Mouse (Mus musculus) bone marrow, adult 2 months (tissue): ENCODE results near the gene Tmem216. TPM values are rescaled to one million over a fixed set of nuclear protein-coding genes. Genes with fewer than 3 reads are reported as not detected.
A peak's percentile ranks its signal among the peaks of the same experiment; 100 is the strongest.

Experiments
- H3K27ac ChIP-seq: fragments of 200-500 bp; 2 replicates; pipeline ENCODE4 v1.5.1; 2012; ENCODE audit warnings: low read depth, mild to moderate bottlenecking, control low read depth, inconsistent platforms, low read length; ENCODE audit not compliant: control insufficient read depth, poor library complexity, insufficient read depth
- H3K4me1 ChIP-seq: fragments of 200-500 bp; 2 replicates; pipeline ENCODE4 v1.6.1; 2011; ENCODE audit warnings: low read length; ENCODE audit not compliant: control insufficient read depth, insufficient read depth
- H3K4me3 ChIP-seq: fragments of 200-500 bp; replicated peaks from 2 replicates; pipeline ENCODE3; 2011; ENCODE audit warnings: mild to moderate bottlenecking, low read depth, low read length, control low read depth; ENCODE audit not compliant: control insufficient read depth
- CTCF ChIP-seq: fragments of 200-500 bp; IDR thresholded peaks from 2 replicates; pipeline ENCODE4 v1.5.1; 2011; ENCODE audit warnings: low read length, control low read depth; ENCODE audit not compliant: control insufficient read depth, insufficient read depth
- POLR2A ChIP-seq: fragments of 200-500 bp; IDR thresholded peaks from 2 replicates; pipeline ENCODE4 v1.6.1; 2011; ENCODE audit warnings: low read depth, mild to moderate bottlenecking, control low read depth, low read length, borderline replicate concordance; ENCODE audit not compliant: control insufficient read depth
- WGBS: fragments of 180-500 bp; shearing (Covaris S2); methylation state at CpG from one replicate; pipeline ENCODE4 v1.1.7; 2018; 5-methylcytosine and 5-hydroxymethylcytosine counted together
- polyA plus RNA-seq: library from polyadenylated mRNA; stranded (reverse); fragments of >200 nt; gene quantifications from 2 replicates; pipeline ENCODE4 v1.2.4, GENCODE M21; 2011; ENCODE audit warnings: low replicate concordance; ENCODE audit not compliant: missing spikeins, insufficient read depth, insufficient read length

Gene Tmem216
- polyA plus RNA-seq, 1 experiment: 25.1 TPM

- Histone ChIP-seq H3K4me1 (peaks cover under 1% of the 10 kb centered on the region; the same call in 1 of the 2 replicates), H3K4me3 (no peak overlapping the region), H3K27ac (no peak overlapping the region)
- no peak for TF ChIP-seq POLR2A
- peak; percentile 53 for TF ChIP-seq CTCF
- WGBS: 30% methylated on average over 3 of the region's 3 CpGs
Measured at GRCm38 (mm10) chr19:10598188-10598587, 42.1 kb upstream of the Tmem216 start.

DNA sequence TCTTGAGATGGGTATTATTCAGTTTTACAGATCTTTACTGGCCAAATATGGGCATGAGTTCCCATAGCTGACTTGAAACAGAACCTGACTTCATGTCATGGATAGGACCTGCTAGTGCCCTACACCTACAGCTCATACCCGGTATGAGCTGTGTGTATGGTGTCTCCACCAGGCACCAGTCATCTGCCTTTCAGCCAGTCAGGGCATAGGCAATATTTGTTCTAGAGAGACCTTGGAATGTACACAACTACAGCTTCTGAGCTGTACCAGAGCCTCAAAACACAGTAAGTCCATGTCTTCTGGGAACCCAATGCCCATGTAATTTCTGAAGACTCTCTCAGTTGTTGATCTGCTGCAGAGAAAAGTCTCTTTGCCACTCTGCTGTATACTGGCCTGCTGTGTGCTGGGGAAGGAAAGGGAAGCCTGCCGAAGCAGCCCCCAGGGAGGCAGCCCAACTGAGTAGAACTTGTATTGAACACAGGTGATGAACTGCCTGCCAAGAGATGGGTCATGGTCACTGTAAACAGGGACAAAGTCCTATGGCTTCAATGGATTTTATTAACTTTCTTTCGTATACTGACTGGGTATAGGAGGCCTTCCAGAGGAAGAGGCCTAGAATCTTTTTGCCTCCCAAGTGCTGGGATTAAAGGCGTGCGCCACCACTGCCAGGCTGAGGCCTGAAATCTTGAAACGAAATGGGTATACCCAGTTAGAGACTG is 35.8 kb upstream of the Tmem216 start:
- Histone ChIP-seq H3K27ac (no peak overlapping the region), H3K4me3 (no peak overlapping the region), H3K4me1 (peaks cover 7% of the 10 kb centered on the region)
- WGBS: 84% methylated on average over 6 of the region's 6 CpGs
- TF ChIP-seq POLR2A (no peak), CTCF (no peak)

DNA sequence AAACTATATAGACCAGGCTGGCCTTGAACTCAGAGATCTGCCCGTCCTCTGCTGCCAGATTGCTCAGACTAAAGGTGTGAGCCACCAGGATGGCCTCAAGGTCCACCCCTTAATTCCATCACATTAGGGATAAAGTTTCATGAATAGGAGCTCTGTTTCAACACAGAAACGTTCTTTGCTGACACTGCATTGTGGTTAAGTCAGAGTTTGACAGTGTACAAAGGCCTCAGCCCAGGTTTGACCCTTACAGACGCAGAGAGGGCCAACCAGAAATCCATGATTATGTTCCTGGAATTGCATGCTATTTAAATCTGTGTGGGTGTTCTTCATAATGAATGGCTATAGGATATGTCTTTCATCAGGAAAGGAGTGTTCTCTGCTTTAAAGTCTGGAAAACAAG is 34.3 kb upstream of the Tmem216 start:
- 61% methylated on average over 3 of the region's 3 CpGs for WGBS
- TF ChIP-seq CTCF (no peak), POLR2A (no peak)
- no peak overlapping the region for H3K4me3 ChIP-seq
- H3K27ac ChIP-seq: no peak overlapping the region
- H3K4me1 ChIP-seq: peaks cover 7% of the 10 kb centered on the region

GRCm38 (mm10) chr19:10589127-10589857 is 33.3 kb upstream of the Tmem216 start:
- TF ChIP-seq POLR2A (no peak), CTCF (no peak)
- H3K27ac ChIP-seq: peak overlapping the region; percentile 18; the same call in 1 of the 2 replicates
- 21% methylated on average over 5 of the region's 5 CpGs for WGBS

DNA sequence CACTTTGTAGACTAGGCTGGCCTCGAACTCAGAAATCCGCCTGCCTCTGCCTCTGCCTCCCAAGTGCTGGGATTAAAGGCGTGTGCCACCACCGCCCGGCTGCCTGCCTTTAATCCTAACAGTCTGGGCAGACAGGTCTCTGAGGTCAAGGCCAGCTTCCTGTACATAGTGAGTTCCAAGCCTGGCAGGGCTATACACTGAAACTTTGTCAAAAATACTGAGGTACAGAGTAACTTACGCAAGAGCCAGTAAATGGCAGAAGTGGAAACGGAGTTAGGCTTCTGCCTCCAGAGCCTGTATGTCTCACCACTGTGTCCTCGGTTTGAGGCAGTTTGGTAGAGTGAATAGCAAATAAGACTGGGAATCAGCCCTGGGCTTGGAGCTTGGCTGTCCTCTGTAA is 31.2 kb upstream of the Tmem216 start:
- 51% methylated on average over 8 of the region's 8 CpGs for WGBS
- no peak overlapping the region for H3K4me3 ChIP-seq
- TF ChIP-seq CTCF: no peak
- TF ChIP-seq POLR2A: no peak
- no peak overlapping the region for H3K27ac ChIP-seq
- peaks cover 9% of the 10 kb centered on the region for H3K4me1 ChIP-seq

More at GRCm38 (mm10) chr19:10589127-10589857, 33.3 kb upstream of the Tmem216 start:
- Histone ChIP-seq H3K4me3 (no peak overlapping the region), H3K4me1 (peaks cover 7% of the 10 kb centered on the region)

- Histone ChIP-seq H3K4me3 (no peak overlapping the region), H3K4me1 (peaks cover 14% of the 10 kb centered on the region), H3K27ac (no peak overlapping the region)
- no peak for TF ChIP-seq POLR2A
- no peak for TF ChIP-seq CTCF
- 63% methylated on average over 8 of the region's 8 CpGs for WGBS
Measured at GRCm38 (mm10) chr19:10585112-10585511, 29.1 kb upstream of the Tmem216 start.

DNA sequence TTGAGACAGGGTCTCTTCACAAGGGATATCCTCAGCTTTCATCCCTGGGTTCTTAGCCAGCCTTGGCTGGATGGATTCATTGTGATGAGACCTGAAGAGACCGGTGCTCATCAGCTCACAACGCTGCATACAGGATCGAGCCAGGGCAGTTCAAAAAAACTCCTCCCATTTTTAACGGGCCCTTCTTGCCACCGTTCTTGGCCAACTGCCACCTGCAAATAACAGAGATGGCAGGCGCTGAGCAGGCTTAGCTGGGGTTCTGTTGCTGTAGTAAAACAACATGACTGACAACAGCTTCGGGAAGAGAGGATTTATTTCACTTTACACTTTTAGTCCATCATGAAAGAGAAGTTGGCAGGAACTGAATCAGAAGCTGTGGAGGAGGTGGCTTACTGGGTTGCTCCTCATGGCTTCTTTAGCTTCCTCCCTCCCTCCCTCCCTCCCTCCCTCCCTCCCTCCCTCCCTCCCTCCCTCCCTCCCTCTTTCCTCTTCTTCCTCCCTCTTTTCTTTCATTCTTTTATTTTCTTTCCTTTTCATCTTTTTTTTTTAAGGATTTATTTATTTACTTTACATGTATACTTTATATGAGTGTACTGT is 27.6 kb upstream of the Tmem216 start:
- peaks cover 17% of the 10 kb centered on the region for H3K4me1 ChIP-seq
- 7% methylated on average over 7 of the region's 7 CpGs for WGBS
- no peak overlapping the region for H3K4me3 ChIP-seq
- H3K27ac ChIP-seq: peak overlapping the region; percentile 11; the same call in 1 of the 2 replicates
- TF ChIP-seq POLR2A: no peak
- TF ChIP-seq CTCF: no peak

DNA sequence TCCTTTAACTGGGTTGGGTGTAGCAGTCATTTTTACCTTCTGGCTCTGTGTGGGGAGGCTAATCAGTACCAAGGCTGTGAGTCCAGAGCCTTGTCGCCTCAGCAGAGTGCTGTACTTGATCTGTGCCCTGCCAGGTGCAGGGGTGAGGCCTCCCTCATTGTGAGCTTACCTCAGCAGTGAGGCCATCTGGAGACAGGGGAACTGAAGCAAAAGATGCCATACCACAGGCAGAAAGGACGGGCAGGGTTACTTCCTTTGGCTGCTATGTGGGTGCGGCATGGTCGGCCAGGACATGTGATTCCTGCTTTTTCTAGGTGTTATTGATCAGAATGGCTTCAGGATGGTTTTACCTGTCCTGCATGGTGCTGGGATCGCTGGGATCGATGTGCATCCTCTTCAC is 25.9 kb upstream of the Tmem216 start:
- Histone ChIP-seq H3K4me1 (peaks cover 12% of the 10 kb centered on the region), H3K4me3 (peak overlapping the region; percentile 49), H3K27ac (peak overlapping the region; percentile 61)
- WGBS: 52% methylated on average over 6 of the region's 6 CpGs
- TF ChIP-seq CTCF: no peak
- TF ChIP-seq POLR2A: no peak

DNA sequence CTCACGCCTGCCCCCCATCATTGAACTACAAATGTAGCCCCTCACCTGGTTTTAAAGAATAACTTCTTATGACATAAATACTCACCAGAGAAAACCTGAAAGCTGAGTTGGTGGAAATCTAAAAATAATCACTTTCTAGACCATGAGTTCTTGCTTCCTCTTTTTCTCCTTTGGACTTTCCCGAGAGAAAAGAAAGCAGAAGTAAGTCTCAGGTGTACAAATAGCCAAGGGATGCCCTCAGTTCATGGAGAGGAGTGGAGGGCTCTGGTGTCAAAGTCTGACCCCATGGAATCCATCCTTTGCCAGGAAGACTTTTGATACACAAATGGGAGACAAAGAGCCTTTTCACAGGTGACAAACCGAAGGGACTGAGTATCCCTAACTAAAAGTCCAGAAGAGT is 24.7 kb upstream of the Tmem216 start:
- 19% methylated on average over 3 of the region's 3 CpGs for WGBS
- no peak for TF ChIP-seq CTCF
- no peak for TF ChIP-seq POLR2A

More for the DNA sequence above, 24.7 kb upstream of the Tmem216 start:
- H3K4me3 ChIP-seq: no peak overlapping the region
- H3K4me1 ChIP-seq: peaks cover 12% of the 10 kb centered on the region
- H3K27ac ChIP-seq: no peak overlapping the region; the same call in 1 of the 2 replicates
